Mouse (Mus musculus) G1E (cell line): ENCODE measurements around the gene E130309D02Rik.

Source experiments
- CTCF ChIP-seq: IDR thresholded peaks from 2 replicates; pipeline ENCODE4 v1.5.1; 2012; ENCODE audit warnings: low read depth, low read length, inconsistent platforms, mixed read lengths
- GATA1 ChIP-seq: IDR thresholded peaks from 2 replicates; pipeline ENCODE4 v1.6.1; 2012; ENCODE audit warnings: borderline replicate concordance, low read length, inconsistent platforms, mixed read lengths
- POLR2AphosphoS5 ChIP-seq: IDR thresholded peaks from 2 replicates; pipeline ENCODE4 v1.6.1; 2012; ENCODE audit warnings: low read depth, low read length, inconsistent platforms; ENCODE audit not compliant: insufficient replicate concordance
- TAL1 ChIP-seq: conservative IDR thresholded peaks from 2 replicates; pipeline ENCODE4 v1.6.1; 2012; ENCODE audit warnings: low read depth, low read length, inconsistent platforms, mixed read lengths

DNA sequence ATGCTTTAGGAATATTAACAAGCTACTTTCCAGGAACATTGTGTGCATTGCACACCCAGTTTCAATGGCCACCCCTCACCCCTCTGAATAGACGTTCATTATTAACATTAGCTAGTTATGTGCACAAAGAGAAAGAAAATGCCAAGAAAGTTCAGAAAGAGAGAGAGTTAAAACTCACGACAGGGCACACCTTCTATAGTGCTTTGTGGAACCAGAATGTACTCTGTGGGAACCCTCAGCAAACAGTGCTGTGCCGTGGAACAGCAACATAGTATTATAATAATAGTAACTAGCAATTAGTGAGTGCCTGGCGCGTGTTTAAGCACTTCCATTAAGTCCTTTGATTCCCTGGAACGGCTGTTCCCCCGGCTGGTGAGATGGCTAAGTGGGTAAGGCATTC, 46.3 kb upstream of the E130309D02Rik start:
- no peak for TF ChIP-seq TAL1
- no peak for TF ChIP-seq CTCF
- TF ChIP-seq GATA1, result no peak
- no peak for TF ChIP-seq POLR2AphosphoS5
